Mouse (Mus musculus) T-helper 2 cell (primary cell): Measurements from ENCODE around the gene Trex1.

Experiments
- in situ Hi-C: fragments of 300-600 bp; cut with MboI, MseI; formaldehyde crosslinking; loops from one replicate; pipeline ENCODE4 v1.15.1; 2025; ENCODE audit warnings: high pct_unique_total_duplicates

Gene Trex1

DNA sequence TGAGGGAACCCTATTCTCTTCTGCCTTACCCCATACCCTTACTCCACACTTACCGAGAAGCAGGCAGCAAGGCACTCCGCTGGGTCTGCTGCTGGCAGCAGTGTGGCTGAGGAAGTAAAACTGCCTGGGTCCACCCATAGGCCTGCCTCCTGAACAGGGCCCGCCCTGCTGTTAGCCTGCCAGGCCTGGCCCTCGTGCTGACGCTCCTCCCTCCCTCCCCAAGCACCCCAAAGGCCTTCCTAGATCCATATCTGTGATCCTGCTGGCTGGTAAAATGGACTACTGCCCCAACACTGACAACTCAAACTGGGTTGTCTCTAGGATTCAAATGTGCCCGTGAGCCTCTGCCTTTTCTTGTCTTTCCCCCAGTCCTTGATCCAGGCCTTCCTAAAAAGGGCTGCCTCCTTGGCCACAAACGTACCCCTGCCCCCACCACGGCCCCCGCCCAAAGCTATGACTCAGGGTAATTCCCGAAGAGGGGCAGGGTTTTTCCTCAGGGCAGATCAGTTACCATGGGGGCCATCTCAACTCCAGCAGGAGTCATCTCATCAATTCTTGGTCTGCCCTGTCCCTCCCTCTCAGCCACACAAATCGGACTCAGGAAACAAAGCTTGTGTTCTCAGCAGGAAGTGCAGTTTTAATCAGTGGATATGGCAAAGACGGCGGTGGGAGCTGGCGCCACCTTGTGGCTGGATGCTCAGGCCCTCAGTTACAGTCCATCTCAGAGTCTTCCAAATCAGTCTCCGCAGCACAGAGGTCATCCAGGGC lies at the start of gene Trex1:
Gene Trex1, minus strand, starts transcription at position 599 of the 768 bp plus-strand sequence.
- in situ Hi-C loops, result loop anchor here (25.0 kb wide), 1 partner anchor 1522 kb away; the partner anchor contains the start of genes Cyb561d2, Nprl2, Tmem115 and Zmynd10

DNA sequence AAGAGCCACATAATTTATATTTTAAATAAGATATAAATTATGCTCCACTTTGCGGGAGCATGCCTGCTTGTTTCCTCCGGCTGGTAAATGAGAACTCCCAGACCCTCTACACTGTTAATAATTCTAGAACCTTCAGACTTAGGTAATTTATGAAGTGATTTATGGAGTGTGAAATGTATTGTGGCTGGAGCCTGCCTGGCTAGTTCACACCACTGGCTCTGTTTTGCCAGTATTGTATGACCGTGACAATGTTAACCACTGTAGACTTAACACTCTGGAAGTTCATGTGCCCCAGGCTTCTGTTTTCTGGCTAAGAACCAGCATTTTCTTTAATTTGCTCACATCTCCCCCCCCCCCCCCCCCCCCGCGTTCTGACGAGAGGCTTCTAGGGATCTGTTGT lies 47.8 kb upstream of the Trex1 start:
- in situ Hi-C loops, result no loop called here

DNA sequence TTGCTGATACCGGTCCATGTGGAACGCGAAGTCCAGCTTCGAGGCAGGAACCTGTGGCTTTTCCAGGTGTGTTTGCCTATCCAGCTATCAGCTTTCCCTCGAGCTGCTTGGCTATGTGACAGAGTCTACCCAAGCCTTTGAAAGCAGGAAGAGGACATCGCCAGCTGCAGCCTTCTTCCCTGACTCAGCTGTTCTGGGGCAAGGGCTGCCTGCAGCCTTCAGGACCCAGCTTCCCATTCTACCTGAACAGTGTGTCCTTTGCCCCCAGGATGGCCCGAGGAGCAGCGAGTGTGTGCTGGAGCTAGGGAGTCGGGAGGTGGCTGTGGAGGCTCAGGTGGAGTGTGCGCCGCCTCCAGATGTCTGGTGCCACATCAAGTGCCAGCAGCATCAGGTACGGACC lies 46.1 kb upstream of the Trex1 start:
- in situ Hi-C loops, result no loop called here

DNA sequence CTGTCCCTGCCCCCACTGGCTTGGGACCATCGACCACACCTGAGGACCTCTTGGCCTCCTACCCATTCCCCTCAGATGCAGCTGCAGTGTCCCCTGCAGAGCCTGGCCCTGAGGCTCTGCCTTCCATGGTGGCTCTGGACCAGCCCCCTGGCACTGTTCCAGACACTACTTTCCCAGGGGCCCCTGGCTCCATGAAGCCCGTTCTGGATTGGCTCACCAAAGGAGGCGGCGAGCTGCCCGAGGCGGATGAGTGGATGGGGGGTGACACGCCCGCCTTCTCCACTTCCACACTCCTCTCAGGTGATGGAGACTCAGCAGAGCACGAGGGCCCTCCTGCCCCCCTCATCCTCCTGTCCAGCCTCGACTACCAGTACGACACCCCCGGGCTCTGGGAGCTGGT lies 45.5 kb upstream of the Trex1 start:
- in situ Hi-C loops, result no loop called here

DNA sequence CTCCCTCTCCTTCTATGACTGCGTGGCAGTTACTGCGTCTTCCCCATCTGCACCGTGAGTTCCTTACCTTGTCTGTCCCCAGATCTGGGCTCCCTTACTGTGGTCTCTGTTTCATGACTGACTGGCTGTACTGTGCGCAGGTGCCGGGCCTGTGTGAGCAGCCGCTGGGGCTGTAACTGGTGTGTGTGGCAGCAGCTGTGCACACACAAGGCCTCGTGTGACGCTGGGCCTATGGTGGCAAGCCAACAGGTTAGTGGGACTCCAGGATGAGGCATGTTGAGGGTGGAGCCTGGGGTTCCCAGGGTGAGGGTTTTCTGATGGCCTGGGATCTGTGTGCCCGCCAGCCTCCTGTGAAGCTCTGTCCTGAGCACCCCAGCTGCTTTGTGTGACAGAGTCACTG lies 44.5 kb upstream of the Trex1 start:
- in situ Hi-C loops, result no loop called here

DNA sequence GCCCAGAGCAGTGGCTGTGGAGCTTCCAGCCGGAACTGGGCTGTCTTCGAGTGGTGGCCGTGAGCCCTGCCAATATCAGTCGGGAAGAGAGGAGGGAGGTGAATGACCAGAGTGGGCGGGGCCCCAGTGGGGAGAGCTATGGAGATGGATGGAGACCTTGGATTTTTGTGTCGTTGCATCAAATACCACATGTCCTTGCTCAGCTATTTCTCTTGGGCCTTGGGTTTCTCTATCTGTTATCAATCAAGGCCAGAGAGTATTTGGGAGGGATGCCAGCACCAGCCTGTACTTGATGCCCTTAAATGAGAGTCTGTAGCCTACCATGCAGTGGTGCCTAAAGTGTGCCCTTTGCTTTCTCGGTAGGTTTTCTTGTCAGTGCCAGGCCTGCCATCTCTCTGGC lies 43.7 kb upstream of the Trex1 start:
- in situ Hi-C loops, result no loop called here

DNA sequence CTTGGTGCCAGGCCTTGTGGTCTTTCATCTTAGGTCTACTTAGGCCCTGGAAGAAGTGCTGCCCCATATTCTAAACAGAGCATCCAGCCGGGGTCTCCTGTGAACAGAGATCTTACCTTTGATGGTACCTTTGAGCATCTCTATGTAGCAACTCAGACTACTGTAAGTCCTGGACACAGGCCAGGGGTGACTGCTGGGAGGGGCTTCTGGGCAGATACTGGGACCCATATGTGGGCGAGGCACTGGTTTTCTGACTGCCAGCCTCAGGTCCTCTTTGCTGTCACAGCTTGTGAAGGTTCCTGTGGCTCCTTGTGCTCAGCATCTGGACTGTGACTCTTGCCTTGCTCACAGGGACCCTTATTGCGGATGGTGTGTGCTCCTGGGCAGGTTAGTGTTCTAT lies 43.0 kb upstream of the Trex1 start:
- in situ Hi-C loops, result no loop called here

DNA sequence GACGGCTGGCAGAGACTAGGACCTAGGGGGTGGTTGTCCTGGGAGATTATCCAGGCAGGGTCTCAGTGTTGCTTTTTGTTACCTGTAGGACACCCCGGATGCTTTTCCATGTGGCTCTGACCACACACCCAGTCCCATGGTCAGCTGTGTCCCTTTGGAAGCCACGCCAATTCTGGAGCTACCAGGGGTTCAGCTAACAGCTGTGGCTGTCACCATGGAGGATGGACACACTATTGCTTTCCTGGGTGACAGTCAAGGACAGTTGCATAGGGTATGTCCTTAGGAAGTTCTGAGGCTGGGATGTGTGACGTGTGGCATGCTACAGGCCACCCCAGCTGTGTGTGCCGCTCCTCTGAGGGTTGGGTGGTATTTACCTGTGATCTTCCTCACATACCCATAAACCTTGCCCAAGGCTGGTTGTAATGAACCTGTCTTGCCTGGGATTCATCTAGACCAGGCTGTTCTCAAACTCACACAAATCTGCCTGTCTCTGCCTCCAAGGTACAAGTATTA lies 42.5 kb upstream of the Trex1 start:
- in situ Hi-C loops, result no loop called here

DNA sequence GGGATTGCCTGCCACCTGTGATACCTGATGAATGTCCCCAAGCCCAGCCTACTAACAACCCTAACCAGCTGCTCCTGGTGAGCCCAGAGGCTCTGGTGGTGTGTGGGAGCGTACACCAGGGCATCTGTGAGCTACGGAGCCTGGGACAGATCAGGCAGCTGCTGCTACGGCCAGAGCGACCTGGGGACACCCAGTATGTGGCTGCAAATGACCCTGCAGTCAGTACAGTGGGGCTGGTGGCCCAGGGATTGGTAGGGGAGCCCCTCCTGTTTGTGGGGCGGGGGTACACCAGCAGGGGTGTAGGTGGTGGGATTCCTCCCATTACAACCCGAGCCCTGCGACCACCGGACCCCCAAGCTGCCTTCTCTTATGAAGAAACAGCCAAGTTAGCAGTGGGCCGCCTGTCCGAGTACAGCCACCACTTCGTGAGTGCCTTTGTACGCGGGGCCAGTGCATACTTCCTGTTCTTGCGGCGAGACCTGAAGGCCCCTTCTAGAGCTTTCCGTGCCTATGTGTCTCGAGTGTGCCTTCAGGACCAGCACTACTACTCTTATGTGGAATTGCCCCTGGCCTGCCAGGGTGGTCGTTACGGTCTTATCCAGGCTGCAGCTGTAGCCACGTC lies 40.9 kb upstream of the Trex1 start:
- in situ Hi-C loops, result no loop called here

DNA sequence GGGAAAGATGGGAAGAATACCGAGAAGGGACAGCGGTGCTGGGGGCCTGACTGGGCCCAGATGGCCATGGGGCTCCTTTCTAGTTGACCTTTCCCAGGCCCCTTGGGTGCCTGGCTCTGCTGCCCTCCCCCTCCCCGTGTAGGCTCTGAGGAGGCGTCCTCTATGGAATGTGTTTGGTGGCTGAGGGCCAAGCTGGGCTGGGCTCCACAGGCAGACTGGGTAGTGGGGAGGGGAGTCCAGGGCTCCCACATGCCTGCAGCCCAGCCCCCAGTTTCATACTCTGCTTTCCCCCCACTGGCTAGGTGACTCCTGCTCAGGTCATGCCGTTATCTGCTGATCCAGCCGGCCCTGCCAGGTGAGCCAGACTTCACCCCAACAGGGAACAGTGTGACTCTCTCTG lies 39.4 kb upstream of the Trex1 start:
- in situ Hi-C loops, result no loop called here

DNA sequence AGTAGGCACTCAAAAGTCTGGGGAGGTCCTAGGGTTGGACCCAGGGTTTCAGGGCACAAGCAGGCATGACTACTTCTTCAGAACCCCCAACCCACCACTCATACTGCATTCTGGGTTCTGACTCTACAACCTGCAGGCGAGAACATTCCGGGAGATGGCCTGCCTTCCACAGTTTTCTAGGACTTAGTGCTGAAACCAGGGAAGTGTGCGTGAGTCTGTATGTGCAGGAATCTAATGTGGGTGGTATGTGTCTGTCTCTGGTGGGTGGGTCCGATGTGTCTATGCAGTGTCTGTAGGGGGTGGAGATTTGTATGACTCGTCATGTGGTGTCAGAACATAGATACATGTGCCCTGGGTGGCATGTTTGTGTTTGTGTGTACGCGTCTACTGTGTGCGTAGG lies 38.8 kb upstream of the Trex1 start:
- in situ Hi-C loops, result no loop called here

DNA sequence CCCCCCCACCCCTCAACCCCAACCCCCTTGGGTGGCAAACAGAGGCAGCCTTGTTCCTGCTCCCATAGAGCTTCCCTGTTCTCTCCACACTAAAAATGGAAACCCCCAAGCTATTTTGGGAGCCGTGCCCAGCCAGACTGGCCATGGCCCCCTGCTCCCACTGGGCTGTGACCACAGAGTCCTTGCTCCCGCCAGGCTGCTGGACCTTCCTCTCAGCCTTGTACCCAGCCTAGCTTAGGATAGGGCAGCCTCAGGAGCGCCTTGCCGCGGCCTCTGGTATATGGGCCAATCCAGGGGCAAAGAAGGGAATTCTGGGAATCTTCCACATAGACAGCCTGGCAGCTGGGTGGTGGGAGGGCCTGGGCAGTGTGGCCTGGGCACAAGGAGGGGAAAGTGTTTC lies 38.3 kb upstream of the Trex1 start:
- in situ Hi-C loops, result no loop called here

DNA sequence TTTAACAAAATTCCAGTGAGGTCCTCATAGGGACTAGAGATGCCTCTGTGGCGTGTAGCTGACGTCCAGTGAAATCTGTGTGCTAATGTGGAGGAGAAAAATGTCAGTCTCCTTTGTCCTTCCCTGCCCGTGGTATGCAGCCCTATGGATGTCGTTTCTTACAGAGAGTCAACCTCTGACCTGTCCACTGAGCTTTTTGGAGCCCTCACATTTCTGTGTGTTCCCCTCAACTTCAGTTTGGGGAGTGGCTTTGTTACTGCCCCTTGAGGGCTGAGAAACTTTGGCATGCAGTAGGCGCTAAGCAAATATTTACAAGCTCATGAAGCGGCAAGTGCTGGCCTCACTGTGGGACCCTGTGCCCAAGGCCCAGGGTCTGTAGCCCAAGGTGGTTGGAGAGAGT lies 37.8 kb upstream of the Trex1 start:
- in situ Hi-C loops, result no loop called here

DNA sequence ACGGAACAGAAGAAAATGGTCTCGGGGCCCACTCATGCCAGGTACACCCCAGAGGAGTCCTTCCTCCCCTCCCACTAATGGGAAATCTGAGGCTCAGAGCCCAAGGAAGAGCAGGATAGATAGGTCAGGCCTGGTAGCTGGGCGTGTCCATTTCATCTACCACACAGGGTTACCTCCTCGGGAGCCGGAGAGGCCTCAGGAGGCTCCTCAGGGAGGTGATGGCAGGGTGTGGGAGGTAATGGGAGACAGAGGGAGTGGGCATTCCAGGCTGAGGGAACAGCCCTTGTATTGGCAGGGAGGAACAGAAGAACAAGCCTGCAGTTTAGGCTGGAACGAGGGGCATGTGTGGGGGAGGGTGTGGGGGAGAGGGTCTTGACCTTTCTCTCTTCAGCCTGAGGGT lies 37.3 kb upstream of the Trex1 start:
- in situ Hi-C loops, result no loop called here

DNA sequence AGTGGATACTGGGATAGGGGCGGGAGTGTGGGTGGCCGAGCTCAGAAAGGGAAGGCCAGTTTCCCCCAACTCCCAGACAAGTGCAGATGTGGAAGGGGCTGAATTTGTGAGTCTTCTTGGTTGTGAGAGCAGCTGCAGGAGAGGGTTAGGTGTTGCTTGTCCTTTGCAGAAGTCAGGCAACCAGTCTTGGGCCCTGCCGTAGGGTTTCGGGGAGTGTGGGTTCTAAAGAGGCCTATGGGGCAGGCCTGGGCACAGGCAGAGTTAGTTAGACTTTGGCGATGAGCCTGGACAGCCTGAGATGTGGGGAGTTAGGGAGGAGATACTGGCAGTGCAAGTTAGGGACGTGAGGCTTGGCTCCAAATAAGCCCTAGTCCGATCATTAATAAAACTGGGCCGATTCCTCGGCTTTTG lies 36.7 kb upstream of the Trex1 start:
- in situ Hi-C loops, result no loop called here

DNA sequence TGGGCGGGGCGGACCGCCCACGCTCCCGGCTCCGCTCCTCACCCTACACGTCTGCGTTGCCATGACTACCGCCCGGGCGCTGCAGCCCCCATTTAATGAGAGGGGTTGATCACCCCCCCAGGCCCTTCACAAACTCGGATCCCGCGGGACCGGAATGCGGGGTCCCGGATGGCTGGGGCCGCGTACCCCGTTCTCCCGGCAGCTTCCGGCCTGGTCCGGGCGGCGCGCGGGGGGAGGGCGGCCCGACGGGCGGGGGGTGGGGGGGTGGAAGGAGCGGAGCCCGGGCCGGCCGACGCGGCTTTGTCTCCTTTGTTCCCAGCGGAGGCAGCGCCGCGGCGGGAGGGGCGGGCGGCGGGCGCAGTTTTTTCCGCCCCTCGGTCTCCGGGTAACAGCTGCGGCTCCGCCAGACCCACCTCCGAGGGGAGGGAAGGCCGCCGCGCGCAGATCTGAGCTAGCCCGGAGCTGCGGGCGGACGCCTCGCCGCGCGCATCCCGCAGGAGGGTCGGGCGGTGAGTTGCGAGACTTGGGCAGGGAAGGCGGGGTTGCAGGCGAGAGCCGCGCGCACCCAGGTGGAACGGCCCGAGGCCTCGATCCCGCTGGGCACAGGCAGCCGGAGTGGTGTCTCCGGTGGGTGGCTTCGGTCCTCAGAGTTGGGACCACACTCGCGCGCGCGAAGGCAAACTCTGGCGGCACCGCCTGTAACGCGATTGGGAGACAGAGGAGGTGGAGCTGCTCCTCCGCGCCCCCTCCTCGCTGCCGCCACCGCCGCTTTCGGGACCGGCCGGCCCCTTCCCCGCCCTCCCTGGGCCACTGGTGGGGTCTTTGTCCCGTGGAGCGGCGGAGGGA lies 35.8 kb upstream of the Trex1 start, which contains the start of gene Plxnb1:
Gene Plxnb1, plus strand, starts transcription at position 253 of the 846 bp plus-strand sequence.
- in situ Hi-C loops, result no loop called here

DNA sequence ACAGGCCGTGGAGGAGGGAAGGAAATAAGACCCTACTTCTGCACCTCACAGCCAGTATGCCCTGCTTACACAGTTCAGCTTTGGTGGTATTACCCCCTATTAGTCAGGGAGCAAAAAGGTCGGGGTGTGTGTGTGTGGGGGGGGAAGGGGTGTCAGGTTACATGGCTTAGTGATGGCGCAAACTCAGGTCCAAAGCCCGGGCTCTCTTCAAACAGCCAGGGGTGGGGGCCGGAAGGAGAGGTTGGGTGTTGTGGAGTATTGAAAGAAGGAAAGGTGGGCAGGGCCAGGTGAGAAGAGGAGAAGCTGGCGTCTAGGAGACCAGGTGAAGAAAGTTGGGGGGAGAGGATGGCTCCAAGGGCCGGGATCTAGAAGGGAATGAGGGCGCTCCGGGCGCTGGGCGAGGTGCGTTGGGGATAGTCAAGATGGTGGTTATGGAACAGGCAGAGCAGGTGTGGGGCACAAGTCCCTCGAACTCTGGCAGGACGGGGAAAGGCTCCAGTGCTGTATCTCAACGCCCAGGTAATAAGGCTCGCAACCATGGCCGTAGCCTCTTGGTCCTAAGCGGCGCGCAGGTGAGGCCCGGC lies 35.1 kb upstream of the Trex1 start:
- in situ Hi-C loops, result no loop called here

DNA sequence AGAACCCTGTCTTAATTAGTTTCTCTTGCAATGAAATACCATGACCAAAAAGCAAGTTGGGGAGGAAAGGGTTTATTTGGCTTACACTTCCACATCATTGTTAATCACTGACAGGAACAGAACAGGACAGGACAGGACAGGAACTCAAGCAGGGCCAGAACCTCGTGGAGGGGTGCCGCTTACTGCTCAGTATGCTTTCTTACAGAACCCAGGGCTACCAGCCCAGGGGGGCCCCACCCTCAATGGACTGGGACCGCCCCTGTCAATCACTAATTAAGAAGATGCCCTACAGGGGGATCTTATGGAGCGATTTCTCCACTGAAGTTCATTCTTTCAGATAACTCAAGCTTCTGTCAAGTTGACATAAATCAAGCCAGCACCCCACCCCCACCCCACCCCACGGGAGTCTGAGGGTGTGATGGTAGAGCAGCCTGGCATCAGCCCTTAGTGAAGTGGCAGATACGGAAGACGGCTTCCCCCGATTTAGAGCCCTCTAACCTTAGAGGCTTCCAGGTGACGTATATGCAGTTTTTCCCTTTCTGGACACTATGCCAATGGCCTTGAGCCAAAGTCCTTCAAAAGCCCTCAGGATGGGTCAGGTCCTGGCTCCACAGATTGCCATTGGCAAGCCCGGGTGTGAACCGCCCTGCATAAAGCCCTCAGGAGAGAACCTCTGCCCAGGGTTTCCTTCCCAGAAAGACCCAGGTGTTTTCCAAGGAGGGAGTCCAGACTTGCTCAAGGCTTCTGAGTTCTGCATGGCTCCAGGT lies 34.4 kb upstream of the Trex1 start:
- in situ Hi-C loops, result no loop called here

DNA sequence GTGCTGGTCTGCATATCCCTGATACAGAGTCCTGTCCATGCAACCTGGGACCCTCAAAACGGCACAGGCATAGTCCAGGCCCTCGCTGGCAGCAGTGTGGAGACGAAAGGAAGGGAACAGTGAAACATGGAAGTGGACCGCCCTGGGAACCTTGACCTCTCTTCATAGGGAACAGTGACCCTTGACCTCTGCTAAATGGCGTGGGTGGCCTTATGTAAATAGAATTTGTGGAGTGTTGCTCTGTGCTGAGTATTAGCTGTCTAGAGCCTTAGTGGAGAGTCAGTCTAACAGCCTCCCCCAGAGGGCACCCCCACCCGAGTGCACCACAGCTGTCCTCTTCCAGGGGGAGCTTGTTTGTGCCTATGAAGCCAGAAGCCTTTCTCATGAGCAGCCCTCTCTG lies 33.3 kb upstream of the Trex1 start:
- in situ Hi-C loops, result no loop called here

DNA sequence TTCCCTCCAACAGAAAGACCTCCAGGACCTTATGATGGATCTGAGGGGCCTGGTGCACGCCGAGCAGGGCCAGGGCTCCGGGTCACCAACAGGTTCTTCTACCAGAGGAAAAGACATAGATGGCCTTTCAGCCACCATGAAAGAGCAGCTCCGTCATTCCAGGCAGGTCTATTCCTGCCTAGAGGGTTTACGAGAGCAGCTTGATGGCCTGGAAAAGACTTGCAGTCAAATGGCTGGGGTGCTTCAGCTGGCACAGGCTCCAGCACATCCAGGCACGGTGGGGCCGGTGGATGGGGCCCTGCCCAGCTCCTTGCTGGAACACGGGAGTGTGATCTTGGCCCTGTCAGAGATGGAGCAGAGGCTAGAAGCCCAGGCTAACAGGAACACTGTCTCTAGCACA lies 32.3 kb upstream of the Trex1 start:
- in situ Hi-C loops, result no loop called here

DNA sequence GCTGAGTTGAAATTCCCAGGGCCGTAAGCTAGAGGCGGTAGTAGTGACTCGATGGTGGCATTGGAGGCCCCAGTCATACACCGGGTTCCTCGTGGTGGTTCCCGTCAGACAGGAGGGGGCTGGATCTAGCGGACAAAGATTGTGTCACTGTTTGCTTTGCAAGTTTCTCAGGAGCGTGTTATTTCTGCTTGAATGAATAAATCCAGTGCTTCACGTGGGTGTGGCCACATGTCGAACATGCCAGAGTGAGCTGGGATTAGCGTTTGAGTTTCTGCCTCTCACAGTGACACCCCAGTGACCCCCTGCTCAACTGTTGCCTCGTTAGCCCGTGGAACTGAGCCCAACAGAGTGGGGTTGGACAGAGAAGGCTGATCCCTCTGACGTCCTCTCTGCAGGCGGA lies 30.9 kb upstream of the Trex1 start:
- in situ Hi-C loops, result no loop called here
